Mouse (Mus musculus): ENCODE results near the gene 4933428M09Rik.
"Not testable (repeated sequence)": the region's sequence is repeated elsewhere in the genome, so short reads cannot be mapped to it uniquely, and the experiment has no call there.

Gene 4933428M09Rik

DNA sequence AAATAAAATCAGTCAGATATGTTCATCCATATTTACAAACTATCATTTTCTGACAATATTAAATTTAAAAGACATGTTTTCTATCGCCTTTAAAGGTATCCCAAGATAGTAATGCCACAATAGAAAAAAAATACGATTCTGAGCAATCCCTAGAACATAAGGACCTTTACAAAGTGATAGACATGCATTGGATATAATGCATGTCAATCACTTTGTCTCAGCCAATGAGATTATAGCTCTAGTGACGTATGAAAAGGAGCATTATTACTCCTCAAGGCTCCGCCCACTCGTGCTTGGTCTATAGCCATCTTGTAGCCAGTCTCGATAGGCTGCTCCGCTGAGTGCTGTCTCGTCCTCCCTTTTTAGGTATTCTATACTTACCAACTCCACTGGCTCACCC is at the start of gene 4933428M09Rik:
TSS of gene 4933428M09Rik (plus strand) at position 301 of the 400 bp plus-strand sequence.
- no peak for DNase-seq (ENCODE audit: inconsistent ontology term)

GRCm38 (mm10) chrX:139134031-139134430 is 45.0 kb upstream of the 4933428M09Rik start:
- DNase-seq (ENCODE audit: inconsistent ontology term), result no peak

GRCm38 (mm10) chrX:139191506-139191905 is 12.5 kb downstream of the 4933428M09Rik start:
- not testable (repeated sequence) for DNase-seq (ENCODE audit: inconsistent ontology term)

GRCm38 (mm10) chrX:139194572-139195279 is 15.7 kb downstream of the 4933428M09Rik start:
- DNase-seq (ENCODE audit: inconsistent ontology term), result peak; percentile 7

- DNase-seq (ENCODE audit: inconsistent ontology term), result not testable (repeated sequence)
These were observed 30.3 kb downstream of the 4933428M09Rik start for GRCm38 (mm10) chrX:139209191-139209828.

DNA sequence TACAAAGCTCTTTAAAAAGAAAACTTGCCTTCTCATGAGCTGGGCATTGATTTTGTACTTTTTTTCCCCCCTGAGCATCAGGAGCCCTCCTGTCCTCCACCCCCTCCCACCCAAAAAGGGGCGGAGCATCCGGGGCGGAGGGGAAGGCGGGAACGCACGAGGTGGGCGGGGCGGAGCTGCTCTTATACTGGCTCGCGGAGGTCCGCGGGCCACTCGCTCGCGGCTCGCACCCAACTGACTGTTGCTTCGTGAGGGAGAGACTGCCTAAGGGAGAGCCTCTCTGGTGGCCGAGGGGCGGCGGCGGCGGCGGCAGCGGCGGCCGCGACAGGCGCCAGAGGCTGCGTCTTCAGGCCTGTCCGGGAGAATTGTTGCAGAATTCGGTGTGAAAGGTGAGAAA is 30.8 kb downstream of the 4933428M09Rik start, which contains the start of gene Mum1l1:
TSS of gene Mum1l1 (plus strand) at position 214 of the 397 bp plus-strand sequence.
- peak; percentile 81 for DNase-seq (ENCODE audit: inconsistent ontology term)

GRCm38 (mm10) chrX:139214765-139215164 is 35.7 kb downstream of the 4933428M09Rik start:
- DNase-seq (ENCODE audit: inconsistent ontology term), result no peak

DNA sequence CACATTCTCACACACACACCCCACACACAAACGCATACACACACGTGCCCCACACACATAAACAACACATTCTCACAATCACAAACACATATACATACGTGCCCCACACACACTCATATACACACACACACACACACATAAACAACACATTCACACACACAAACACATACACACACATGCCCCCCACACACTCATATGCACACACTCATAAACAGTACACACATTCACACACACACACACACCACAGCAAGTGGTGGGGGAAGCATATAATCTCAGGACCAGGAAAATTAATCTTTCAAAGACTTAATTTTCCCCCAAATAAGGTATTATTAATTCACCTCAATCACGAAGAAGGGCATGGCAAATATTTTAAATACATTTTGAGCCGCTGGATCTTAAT is 37.4 kb downstream of the 4933428M09Rik start:
- DNase-seq (ENCODE audit: inconsistent ontology term), result no peak

DNA sequence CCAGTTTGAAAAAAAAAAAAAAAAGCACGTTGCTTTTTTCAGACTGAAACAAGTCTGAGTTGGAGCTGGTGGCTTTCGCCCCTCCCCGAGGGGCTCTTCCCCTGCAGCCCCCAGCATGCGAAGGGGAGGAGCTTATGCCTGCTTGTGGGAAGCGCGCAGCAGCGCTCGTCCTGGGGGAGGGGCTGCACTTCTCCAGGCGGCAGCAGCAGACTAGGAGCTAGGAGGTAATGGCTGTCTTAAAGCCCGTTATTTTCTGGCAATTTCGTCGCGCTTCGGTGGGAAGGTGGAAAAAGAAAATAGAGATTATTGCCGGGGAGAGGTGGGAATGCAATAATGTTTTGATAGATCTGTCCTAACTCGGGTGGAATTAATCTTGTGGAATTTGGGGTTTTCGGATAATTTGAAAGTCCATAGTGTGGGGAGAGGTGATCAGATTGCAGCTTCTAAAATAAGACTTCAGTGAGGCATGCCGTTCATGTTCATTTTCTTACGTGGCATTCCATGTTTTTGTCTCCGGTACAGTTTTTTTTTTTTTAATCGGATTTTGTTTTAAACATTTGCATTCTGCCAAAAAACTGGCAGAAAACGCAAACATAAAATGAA is 38.1 kb downstream of the 4933428M09Rik start:
- DNase-seq (ENCODE audit: inconsistent ontology term), result peak; percentile 58

DNA sequence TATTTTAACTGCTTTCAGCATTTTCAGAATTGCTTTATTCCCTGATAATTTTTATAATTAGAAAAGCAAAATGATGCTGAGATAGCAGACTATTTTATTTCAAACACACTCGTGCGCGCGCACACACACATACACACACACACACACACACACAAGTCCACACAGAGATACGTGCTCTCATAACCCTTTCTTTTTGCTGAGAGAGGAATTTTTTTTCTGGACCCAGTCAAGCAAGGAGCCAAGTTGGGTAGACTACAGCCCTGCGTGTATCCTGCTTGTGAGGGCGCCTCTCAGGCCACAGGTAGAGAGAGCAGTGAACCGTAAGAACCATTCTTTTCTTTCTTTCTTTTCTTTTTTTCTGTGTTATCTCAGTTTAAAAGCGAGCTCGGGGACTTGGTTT is 38.7 kb downstream of the 4933428M09Rik start:
- DNase-seq (ENCODE audit: inconsistent ontology term), result no peak

GRCm38 (mm10) chrX:139219017-139219416 is 40.0 kb downstream of the 4933428M09Rik start:
- DNase-seq (ENCODE audit: inconsistent ontology term), result peak; percentile 34

DNA sequence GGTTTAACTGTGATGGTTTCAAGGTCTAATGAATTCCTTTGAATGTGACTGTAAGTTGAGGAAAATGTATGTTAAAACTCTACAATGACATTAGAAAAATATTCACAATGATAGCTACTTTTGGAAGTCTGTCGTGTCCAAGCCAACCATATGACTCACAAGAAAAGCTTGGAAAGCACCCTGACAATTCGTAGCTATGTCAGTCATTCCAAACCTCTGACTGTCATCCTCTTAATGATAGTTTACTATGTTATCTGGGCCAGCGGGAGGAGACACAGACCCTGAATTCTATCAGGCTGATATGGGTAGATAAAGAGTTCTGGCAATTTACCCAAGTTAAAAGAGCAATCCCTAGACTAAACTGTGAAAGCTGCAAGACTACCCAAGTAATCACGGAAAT is 41.8 kb downstream of the 4933428M09Rik start:
- DNase-seq (ENCODE audit: inconsistent ontology term), result peak; percentile 69

DNA sequence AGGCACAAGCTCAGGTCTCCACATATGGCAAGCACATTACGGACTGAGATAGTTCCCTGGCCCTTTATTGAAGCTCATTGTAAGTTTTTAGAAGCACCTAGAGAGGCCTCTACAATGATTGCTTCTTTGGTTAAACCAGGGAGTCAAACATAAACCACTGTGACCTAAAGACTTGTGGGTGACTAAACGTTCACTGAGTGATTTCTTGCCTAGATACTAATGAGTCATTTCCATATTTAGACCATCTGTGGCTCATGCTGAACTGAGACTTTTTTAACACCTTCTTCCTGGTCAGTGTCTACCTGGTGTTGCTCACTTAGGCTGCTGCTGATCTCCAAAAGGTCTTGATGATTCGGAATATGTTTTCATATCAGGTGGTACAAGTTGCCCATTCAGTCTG is 42.9 kb downstream of the 4933428M09Rik start:
- peak; percentile 10 for DNase-seq (ENCODE audit: inconsistent ontology term)

All from Muller cell, postnatal 12 days (primary cell).